Mouse (Mus musculus) limb, embryonic 10.5 days (tissue): ENCODE results near the gene Wwox. TPM values are rescaled to one million over a fixed set of nuclear protein-coding genes. Genes with fewer than 3 reads are reported as not detected.

Source experiments
- DNase-seq: peaks from one replicate; pipeline ENCODE4 v3.0.0-alpha.2; 2017; ENCODE audit warnings: low spot score
- H3K27ac ChIP-seq: fragments of 300-500 bp; sonication (generic); 2 replicates; pipeline ENCODE4 v1.5.1; 2016; ENCODE audit warnings: mild to moderate bottlenecking
- H3K27me3 ChIP-seq: fragments of 300-500 bp; sonication (generic); 2 replicates; pipeline ENCODE4 v1.6.1; 2016; ENCODE audit warnings: low read depth, mild to moderate bottlenecking; ENCODE audit not compliant: poor library complexity, severe bottlenecking
- H3K36me3 ChIP-seq: fragments of 300-500 bp; sonication (generic); 2 replicates; pipeline ENCODE4 v1.6.1; 2016; ENCODE audit warnings: mild to moderate bottlenecking, moderate library complexity
- H3K4me1 ChIP-seq: fragments of 300-500 bp; sonication (generic); 2 replicates; pipeline ENCODE4 v1.6.1; 2016
- H3K4me3 ChIP-seq: fragments of 300-500 bp; sonication (generic); 2 replicates; pipeline ENCODE4 v1.5.1; 2016; ENCODE audit warnings: mild to moderate bottlenecking, moderate library complexity
- H3K9me3 ChIP-seq: fragments of 300-500 bp; sonication (generic); replicated peaks from 2 replicates; pipeline ENCODE4 v1.6.1; 2016; ENCODE audit warnings: mild to moderate bottlenecking
- WGBS: fragments of 180-500 bp; shearing (Covaris S2); methylation state at CpG from one replicate; pipeline ENCODE4 v1.1.7; 2016; 5-methylcytosine and 5-hydroxymethylcytosine counted together
- polyA plus RNA-seq: library from polyadenylated mRNA; unstranded; fragments of >200 nt; fragmentation: Nextera tagmentation; extraction: Ambion mirVana; gene quantifications from 2 replicates; pipeline ENCODE4 v1.2.1, GENCODE M21; 2016

The Wwox gene
- polyA plus RNA-seq, 1 experiment from 2014 or later: 8.6 TPM

DNA sequence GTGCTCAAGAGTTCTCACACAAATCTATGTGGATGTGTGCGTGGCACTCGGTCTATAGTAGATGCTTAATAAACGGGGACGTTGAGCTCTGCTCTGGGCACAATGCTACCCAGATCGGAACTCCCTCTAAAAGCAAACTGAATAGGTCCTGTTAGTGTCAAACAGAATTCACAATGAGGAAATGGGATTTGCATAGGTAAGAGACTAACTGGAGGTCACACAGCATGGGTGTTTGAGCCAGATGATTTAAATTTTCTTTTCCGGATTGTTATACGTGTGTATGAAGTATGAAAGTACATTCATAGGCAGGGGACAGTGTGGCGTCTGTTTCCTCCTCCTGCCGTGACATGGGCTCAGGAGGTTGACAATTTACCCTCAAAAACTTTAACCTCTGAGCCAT is 469.7 kb downstream of the Wwox start:
- Histone ChIP-seq H3K4me1 (0 out of 2 replicates have a peak, but pooled peaks cover 4% of the 10 kb centered on the region), H3K9me3 (no peaks in the 10 kb centered on the region), H3K36me3 (no peaks in the 10 kb centered on the region), H3K27ac (no peak overlapping the region), H3K4me3 (no peak overlapping the region), H3K27me3 (no peaks in the 10 kb centered on the region)
- 88% methylated on average over 9 of the region's 9 CpGs for WGBS
- no peak for DNase-seq

GRCm38 (mm10) chr8:114911031-114911580 is 471.7 kb downstream of the Wwox start:
- 89% methylated on average over 17 of the region's 17 CpGs for WGBS
- no peaks in the 10 kb centered on the region for H3K27me3 ChIP-seq
- DNase-seq: no peak
- peaks cover 4% of the 10 kb centered on the region; the same call in 1 of the 2 replicates for H3K4me1 ChIP-seq
- H3K4me3 ChIP-seq: no peak overlapping the region
- H3K27ac ChIP-seq: no peak overlapping the region
- H3K36me3 ChIP-seq: no peaks in the 10 kb centered on the region
- H3K9me3 ChIP-seq: no peaks in the 10 kb centered on the region

DNA sequence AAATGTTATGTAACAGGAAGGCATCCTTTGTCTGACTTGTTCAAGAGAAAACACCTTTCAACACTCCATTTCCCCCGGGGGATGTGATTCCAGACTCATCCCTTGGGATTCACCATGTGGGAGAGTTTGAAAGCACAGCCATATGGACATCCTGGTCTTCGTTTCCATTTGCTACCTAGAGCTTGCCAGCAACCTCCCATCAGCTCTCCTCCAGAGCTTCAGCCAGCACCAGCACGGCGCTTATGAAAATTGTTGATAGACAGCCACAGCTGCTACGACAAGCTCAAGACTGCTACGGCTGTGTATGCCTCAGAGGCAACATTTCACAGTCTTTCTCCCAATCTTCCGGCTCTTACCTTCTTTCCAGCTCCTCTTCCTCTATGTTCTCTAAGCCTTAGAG is 484.2 kb downstream of the Wwox start:
- no peak for DNase-seq
- no peaks in the 10 kb centered on the region for H3K36me3 ChIP-seq
- no peaks in the 10 kb centered on the region; the same call in 1 of the 2 replicates for H3K27me3 ChIP-seq
- 87% methylated on average over 7 of the region's 7 CpGs for WGBS
- H3K27ac ChIP-seq: no peak overlapping the region
- no peaks in the 10 kb centered on the region for H3K9me3 ChIP-seq
- peaks cover 7% of the 10 kb centered on the region; the same call in 1 of the 2 replicates for H3K4me1 ChIP-seq
- H3K4me3 ChIP-seq: no peak overlapping the region

DNA sequence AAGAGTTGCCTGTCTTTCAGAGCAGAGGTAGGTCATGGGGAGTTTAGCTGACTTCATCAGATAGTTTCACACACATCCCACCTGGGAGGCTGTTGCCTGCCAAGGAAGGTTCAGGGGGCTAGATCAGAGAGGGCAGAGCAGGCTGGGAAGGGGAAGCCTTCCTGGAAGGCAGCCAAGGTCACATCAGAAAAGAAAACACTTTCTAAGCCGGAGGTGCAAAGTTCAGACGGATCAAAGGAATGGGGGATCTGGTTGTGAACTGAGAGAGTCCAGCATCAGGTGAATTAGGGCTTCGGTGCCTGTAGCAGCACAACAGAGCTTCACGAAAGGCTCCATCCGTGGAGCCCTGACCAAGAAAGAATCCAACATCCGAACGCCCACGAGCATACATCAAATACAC is 488.0 kb downstream of the Wwox start:
- Histone ChIP-seq H3K4me1 (peaks cover 7% of the 10 kb centered on the region; the same call in 1 of the 2 replicates), H3K36me3 (no peaks in the 10 kb centered on the region), H3K27ac (no peak overlapping the region; the same call in 1 of the 2 replicates), H3K27me3 (no peaks in the 10 kb centered on the region; the same call in 1 of the 2 replicates), H3K4me3 (no peak overlapping the region), H3K9me3 (no peaks in the 10 kb centered on the region)
- 75% methylated on average over 8 of the region's 8 CpGs for WGBS
- DNase-seq: no peak

DNA sequence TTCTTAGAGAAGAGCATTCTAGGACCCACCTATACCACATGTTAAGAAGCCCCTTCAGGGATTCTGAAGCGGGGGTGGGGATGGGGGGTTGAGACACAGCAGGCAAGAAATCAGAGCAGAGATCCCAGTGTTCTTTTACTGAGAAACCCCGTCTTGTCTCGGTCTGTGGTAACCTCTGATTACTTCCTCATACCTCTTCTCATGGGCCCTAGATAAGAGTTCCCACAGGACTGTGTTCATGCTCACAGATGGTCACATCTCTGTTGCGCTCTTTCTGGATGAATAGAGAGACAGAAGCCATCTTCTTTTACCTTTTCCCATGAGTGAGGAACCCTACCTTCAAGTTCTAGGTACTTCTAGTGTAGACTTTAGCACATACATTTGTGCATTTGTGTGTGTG is 488.5 kb downstream of the Wwox start:
- Histone ChIP-seq H3K36me3 (no peaks in the 10 kb centered on the region), H3K4me1 (peaks cover 7% of the 10 kb centered on the region; the same call in 1 of the 2 replicates), H3K4me3 (no peak overlapping the region), H3K27me3 (no peaks in the 10 kb centered on the region; the same call in 1 of the 2 replicates), H3K27ac (no peak overlapping the region), H3K9me3 (no peaks in the 10 kb centered on the region)
- WGBS: 93% methylated on average over 4 of the region's 4 CpGs
- DNase-seq: no peak

GRCm38 (mm10) chr8:114929597-114929996 is 490.1 kb downstream of the Wwox start:
- no peak for DNase-seq
- Histone ChIP-seq H3K4me1 (peaks cover 7% of the 10 kb centered on the region; the same call in 1 of the 2 replicates), H3K4me3 (no peak overlapping the region), H3K27me3 (no peaks in the 10 kb centered on the region), H3K36me3 (no peaks in the 10 kb centered on the region), H3K9me3 (no peaks in the 10 kb centered on the region), H3K27ac (no peak overlapping the region)
- WGBS: 90% methylated on average over 4 of the region's 4 CpGs

- Histone ChIP-seq H3K27ac (no peak overlapping the region), H3K4me3 (no peak overlapping the region), H3K4me1 (peaks cover 7% of the 10 kb centered on the region; the same call in 1 of the 2 replicates)
Observed at GRCm38 (mm10) chr8:114932071-114932630, 492.7 kb downstream of the Wwox start.

DNA sequence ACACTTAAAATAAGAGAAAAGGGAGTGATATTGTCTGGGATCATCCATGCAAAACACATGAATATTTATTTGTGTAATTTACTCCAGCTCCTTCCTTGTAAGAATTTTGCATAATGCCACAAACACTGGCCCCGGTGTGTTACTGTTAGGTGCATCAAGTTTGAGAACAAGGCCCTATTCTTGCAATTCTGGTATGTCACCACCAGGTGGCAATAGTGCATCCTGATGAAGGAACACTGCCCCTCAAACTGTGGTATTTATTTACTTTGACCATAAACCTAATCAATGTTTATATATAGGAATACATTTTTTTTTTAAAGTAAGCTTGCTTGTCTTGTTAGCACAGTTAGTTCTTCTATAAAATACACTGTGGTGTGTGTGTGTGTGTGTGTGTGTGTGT is 493.8 kb downstream of the Wwox start:
- Histone ChIP-seq H3K9me3 (no peaks in the 10 kb centered on the region), H3K27me3 (peaks cover 8% of the 10 kb centered on the region; the same call in 1 of the 2 replicates), H3K27ac (no peak overlapping the region), H3K36me3 (no peaks in the 10 kb centered on the region), H3K4me1 (no peaks in the 10 kb centered on the region), H3K4me3 (no peak overlapping the region)
- no peak for DNase-seq
- 93% methylated on average over 1 of the region's 1 CpGs for WGBS

More at GRCm38 (mm10) chr8:114932071-114932630, 492.7 kb downstream of the Wwox start:
- DNase-seq: no peak
- no peaks in the 10 kb centered on the region for H3K9me3 ChIP-seq
- H3K27me3 ChIP-seq: no peaks in the 10 kb centered on the region
- H3K36me3 ChIP-seq: no peaks in the 10 kb centered on the region
- 76% methylated on average over 18 of the region's 18 CpGs for WGBS

DNA sequence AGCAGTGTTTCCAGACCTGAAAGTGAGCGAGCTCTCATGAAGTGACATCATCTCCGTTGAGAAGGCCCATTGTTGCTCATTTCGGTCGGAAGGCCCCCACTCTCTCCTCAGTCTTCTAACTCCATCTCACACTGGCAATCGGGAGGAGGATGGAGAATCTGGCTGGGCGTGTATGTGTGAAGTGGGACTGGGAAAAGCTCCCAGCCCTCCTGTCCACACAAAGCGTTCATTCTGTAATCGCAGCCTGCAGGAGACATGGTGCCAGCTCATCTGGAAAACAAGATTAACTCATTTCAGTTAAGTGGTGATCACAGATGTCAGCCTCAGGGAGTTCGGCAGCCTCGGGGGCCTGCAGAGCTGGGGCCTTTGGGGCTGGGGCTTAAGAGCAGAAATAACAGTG is 497.4 kb downstream of the Wwox start:
- no peak for DNase-seq
- peaks cover 8% of the 10 kb centered on the region; the same call in 1 of the 2 replicates for H3K27me3 ChIP-seq
- no peaks in the 10 kb centered on the region for H3K4me1 ChIP-seq
- 58% methylated on average over 10 of the region's 10 CpGs for WGBS
- H3K36me3 ChIP-seq: no peaks in the 10 kb centered on the region
- no peak overlapping the region for H3K27ac ChIP-seq
- H3K9me3 ChIP-seq: no peaks in the 10 kb centered on the region
- no peak overlapping the region for H3K4me3 ChIP-seq

- Histone ChIP-seq H3K9me3 (no peaks in the 10 kb centered on the region), H3K36me3 (no peaks in the 10 kb centered on the region), H3K4me3 (no peak overlapping the region), H3K4me1 (no peaks in the 10 kb centered on the region), H3K27me3 (peaks cover 8% of the 10 kb centered on the region; the same call in 1 of the 2 replicates), H3K27ac (no peak overlapping the region)
- 90% methylated on average over 8 of the region's 8 CpGs for WGBS
- DNase-seq: no peak
Observed at GRCm38 (mm10) chr8:114939338-114939737, 499.9 kb downstream of the Wwox start.

GRCm38 (mm10) chr8:114941096-114941495 is 501.6 kb downstream of the Wwox start:
- Histone ChIP-seq H3K27me3 (peaks cover 8% of the 10 kb centered on the region; the same call in 1 of the 2 replicates), H3K4me1 (no peaks in the 10 kb centered on the region), H3K27ac (no peak overlapping the region), H3K4me3 (no peak overlapping the region), H3K9me3 (no peaks in the 10 kb centered on the region), H3K36me3 (no peaks in the 10 kb centered on the region)
- WGBS: 96% methylated on average over 5 of the region's 5 CpGs
- DNase-seq: no peak

GRCm38 (mm10) chr8:114941644-114942043 is 502.2 kb downstream of the Wwox start:
- Histone ChIP-seq H3K9me3 (no peaks in the 10 kb centered on the region), H3K27ac (no peak overlapping the region), H3K36me3 (no peaks in the 10 kb centered on the region), H3K27me3 (peaks cover 8% of the 10 kb centered on the region; the same call in 1 of the 2 replicates), H3K4me3 (no peak overlapping the region), H3K4me1 (no peaks in the 10 kb centered on the region)
- WGBS: 88% methylated on average over 9 of the region's 9 CpGs
- no peak for DNase-seq

- 87% methylated on average over 6 of the region's 6 CpGs for WGBS
- Histone ChIP-seq H3K27me3 (no peaks in the 10 kb centered on the region), H3K27ac (no peak overlapping the region), H3K9me3 (no peaks in the 10 kb centered on the region), H3K4me1 (no peaks in the 10 kb centered on the region), H3K4me3 (no peak overlapping the region), H3K36me3 (no peaks in the 10 kb centered on the region)
- DNase-seq: no peak
Observed at GRCm38 (mm10) chr8:114947921-114948320, 508.5 kb downstream of the Wwox start.
